Mouse (Mus musculus) right cerebral cortex, adult 2 months (tissue): ENCODE data around the gene Dido1.

ENCODE experiments used
- DNase-seq, 2 experiments: peaks; one replicate each; pipeline ENCODE4 v3.0.0; 2021 to 2022; ENCODE audit warnings: low spot score in 2 of 2

The Dido1 gene

GRCm38 (mm10) chr2:180709923-180710272 is at the start of gene Dido1, which contains the start of gene Gid8:
Dido1 (minus strand) TSS chr2:180709999.
Gid8 (plus strand) TSS chr2:180710117.
- peak; percentile 95 to 99 for DNase-seq

- no peak for DNase-seq
These were observed 48.9 kb upstream of the Dido1 start for GRCm38 (mm10) chr2:180758513-180759263.

DNA sequence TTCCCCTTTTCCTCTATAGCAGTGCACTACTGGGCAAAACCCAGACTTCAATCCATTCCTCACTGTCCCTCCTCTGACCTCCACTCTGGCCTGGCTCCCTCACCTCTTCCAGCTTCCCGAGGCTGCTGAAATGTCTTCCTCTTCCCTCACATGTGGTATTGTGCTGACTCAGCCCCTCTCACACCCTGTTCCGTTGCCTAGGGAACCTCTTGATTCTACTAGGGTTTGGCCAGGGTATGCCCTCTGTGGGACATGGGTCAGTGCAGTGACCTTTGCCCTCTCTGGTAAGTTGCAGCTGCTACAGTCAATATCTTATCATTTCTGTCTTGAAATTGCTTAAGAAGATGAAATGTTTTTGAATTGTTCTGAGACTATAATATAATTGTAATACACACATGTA is 47.0 kb upstream of the Dido1 start:
- DNase-seq: no peak

DNA sequence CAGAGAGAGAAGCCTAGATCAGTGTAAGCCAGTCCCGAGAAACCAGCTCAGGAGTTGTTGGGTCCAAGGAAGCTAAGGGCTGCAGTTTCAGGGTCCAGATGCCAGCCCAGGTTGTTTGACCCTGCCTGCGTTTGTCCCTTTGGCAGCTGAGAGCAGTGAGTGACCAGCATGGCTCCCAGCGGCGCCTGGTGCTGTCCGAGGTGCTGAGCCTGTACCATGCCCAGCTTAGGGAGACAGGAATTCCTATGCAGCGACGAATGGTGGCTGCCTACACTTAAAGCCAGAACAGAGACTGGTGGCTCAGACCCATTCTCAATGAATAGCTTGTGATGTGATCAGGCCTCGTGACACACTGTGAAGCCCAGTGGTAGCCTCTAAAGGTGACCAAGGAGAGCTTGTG is 46.1 kb upstream of the Dido1 start:
- no peak for DNase-seq

- DNase-seq: no peak
These were observed 45.3 kb upstream of the Dido1 start for GRCm38 (mm10) chr2:180754976-180755688.

- DNase-seq: no peak
These were observed 39.1 kb upstream of the Dido1 start for GRCm38 (mm10) chr2:180748904-180749303.

- DNase-seq: no peak
These were observed 36.9 kb upstream of the Dido1 start for GRCm38 (mm10) chr2:180746569-180747192.

- DNase-seq: peak; percentile 90 to 92
These were observed 35.6 kb upstream of the Dido1 start for GRCm38 (mm10) chr2:180745248-180745927.

DNA sequence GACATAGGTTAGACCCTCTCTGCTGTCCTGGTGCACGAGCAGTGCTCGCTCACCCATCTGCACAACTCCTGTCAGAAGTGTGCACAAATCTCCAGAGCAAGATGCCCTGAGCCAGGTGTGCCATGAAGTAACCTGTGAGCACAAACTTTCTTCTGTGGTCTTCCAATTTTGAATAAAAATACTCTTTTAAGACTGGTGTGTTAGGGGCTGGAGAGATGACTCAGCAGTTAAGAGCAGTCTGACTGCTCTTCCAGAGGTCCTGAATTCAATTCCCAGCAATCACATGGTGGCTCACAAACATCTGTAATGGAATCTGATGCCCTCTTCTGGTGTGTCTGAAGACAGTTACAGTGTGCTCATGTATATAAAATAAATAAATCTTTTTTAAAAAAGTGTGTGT is 33.5 kb upstream of the Dido1 start:
- DNase-seq: no peak

GRCm38 (mm10) chr2:180742820-180743219 is 33.0 kb upstream of the Dido1 start:
- DNase-seq: no peak

- no peak for DNase-seq
These were observed 31.6 kb upstream of the Dido1 start for GRCm38 (mm10) chr2:180741421-180741820.

GRCm38 (mm10) chr2:180740349-180740748 is 30.6 kb upstream of the Dido1 start:
- no peak for DNase-seq

DNA sequence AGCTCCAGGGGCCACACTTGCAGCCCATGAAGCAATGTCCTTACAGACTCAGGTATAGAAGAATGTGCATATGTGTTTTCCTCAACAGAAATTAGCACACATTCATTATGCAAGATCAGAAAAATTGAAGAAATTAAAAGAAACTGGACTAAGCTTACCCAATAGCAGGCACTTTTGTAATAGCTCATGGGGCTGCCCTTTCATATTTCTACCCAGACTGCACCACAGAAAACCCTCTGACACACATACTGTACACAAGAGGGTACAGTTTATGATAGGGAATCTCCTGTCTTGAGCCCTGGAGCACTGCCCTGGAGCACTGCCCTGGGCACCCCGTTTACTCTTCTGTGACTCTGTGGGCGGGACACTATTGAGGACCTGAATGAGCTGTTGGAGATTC is 28.2 kb upstream of the Dido1 start:
- DNase-seq: no peak

DNA sequence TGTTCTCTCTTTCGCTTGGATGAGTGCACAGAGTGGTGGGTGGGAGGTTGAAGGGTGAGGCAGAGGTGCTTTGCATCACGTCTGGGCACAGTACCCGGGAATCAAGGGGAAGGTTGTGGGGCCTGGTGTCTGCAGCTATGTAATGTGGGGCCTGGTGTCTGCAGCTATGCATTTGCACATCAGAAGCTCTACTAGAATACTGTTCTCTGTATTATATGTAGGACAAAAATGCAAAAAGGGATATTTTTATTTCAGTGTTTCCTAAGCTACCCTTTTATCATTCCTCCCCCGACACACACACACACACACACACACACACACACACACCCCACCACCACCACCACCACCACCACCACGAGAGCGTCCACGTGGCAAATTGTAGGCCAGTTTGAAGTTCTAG is 25.4 kb upstream of the Dido1 start:
- no peak for DNase-seq

DNA sequence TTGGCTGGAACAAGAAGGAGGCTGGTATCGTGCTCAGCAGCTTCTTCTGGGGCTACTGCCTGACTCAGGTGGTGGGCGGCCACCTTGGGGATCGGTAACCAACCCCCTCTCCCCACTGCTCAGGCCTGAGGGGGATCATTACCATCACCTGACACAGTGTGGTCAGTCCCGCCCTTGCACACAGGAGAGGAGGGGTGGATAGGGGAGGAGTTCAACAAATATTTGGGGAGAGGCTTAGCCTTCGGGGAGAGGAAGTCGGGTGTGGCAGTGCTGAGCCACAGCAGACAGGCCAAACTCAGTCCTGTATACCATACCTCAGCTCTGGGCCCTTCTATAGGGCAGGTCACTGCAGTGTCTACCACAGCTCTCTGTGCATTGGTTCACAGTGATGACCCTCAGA is 22.2 kb upstream of the Dido1 start:
- DNase-seq: no peak

GRCm38 (mm10) chr2:180731036-180731435 is 21.2 kb upstream of the Dido1 start:
- DNase-seq: no peak

- no peak for DNase-seq
These were observed 17.8 kb upstream of the Dido1 start for GRCm38 (mm10) chr2:180727613-180728021.

DNA sequence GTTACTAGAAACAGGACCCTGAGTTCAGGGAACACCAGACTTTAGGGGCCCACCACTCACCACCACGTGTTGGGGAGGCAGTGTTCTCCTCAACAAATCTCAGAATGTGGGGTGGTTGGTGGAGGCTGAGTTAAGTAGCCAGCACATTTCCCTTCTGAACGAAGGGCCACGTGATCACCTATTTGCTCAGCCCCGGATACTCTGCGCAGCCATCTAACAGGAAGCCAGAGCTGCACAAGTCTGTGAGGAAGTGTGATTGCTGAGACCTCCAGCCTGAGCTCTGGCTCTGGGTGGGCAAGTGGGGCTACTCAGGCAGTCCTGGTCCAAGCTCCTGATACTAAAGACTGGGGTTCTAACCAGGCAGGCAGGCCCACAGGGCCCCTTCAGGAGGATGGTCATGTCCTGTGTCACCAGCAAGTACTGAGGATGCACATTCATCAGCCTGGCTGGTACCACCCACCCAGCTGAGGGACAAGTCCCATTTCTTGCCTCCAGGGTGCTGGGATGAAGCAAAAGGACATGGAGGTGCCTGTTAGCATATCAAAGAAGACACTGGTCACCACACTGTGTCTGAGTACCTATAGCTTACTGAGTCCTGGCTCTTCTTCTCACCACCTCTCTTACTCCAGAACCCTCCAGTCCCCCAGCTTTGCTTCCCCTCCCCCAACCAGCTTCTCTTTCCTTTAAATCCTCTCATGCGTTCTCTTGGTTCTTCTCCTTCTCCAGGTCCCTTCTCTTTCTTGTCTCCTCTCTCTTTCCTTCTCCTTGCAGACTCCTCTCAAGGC is 17.1 kb upstream of the Dido1 start:
- no peak for DNase-seq

DNA sequence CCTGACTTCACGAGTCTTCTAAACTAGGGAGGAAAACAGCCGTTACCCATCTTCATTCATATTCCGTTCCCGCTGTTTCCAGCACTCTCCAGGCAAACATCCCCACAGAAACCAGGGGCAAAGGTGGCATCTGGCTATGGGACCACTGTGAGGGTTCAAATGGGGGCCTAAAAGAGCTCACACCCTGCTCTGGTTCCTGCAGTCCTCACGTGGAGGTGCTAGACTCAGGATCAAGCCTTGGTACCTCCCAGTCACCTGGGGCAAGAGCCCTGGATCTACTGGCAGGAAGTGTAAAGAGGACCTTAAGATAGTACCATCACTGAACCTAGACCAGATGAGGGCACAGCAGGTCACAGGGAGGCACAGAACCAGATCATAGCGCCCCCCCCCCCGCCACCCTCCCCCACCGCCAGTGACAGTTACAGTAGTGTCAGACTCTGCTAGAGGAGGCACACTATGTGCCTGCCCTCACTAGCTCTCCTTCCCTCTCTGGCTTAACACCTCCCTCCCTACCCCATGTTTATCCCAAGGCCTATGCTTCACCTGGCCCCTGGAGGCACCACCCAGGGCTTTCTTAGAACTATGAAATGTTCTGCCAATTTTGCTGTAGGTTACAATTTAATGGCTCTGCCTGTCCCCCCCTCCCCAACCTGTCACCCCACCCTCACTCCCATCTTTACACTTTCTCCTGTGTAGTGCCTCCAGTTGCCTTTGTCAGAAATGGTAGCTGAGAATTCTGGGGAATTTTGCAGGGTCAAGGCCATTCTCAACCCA is 16.2 kb upstream of the Dido1 start:
- DNase-seq: no peak

- no peak for DNase-seq
These were observed 15.6 kb upstream of the Dido1 start for GRCm38 (mm10) chr2:180725414-180725778.
